ENCODE assay signal across 11 mouse cellular contexts in the genomic region with DNA sequence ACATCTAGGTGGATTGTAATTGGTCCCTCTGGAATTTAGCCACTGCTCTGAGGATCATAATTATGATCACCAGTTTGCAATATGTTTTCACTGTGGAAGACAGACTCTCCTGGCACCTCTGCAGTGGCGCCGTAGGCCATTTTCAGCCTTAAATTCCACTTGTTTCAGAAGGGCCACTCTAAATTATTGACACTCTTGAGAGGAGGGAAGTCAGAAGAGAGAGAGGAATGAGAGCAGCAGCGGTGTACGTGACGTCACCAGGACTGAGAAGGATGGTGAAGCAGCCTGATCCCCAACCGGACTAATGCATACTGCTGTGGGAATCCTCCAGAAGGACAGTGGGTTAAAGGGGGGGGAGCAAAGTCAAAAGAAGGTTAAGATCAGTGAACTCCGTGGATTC.
"Had no signal": no experiment of that assay in that cellular context is flagged by ENCODE, and none has a peak within 500 bp of the region (broad histone marks: within the 10 kb centered on the region; RNA-seq: fewer than 3 reads in every experiment).

No protein-coding gene starts in this region.

- H3K27ac ChIP-seq: hindbrain, postnatal 0 days; liver, embryonic 13.5 days; midbrain, embryonic 12.5 days had no signal

- ATAC-seq: hindbrain, postnatal 0 days; liver, postnatal 0 days; midbrain, embryonic 16.5 days had no signal

- H3K4me2 ChIP-seq: liver, embryonic 13.5 days; midbrain, embryonic 12.5 days had no signal

- H3K27me3 ChIP-seq: liver, embryonic 13.5 days; midbrain, embryonic 12.5 days had no signal

- H3K9me3 ChIP-seq: liver, embryonic 13.5 days; midbrain, embryonic 12.5 days had no signal

- H3K9ac ChIP-seq: liver, embryonic 13.5 days; liver, postnatal 0 days; midbrain, embryonic 12.5 days had no signal

- H3K36me3 ChIP-seq: liver, embryonic 13.5 days; midbrain, embryonic 12.5 days had no signal

- H3K4me1 ChIP-seq: midbrain, embryonic 12.5 days had no signal

- DNase-seq: kidney, adult 11 months; kidney, postnatal 10 days; kidney, postnatal 4 days; liver; liver, embryonic 13.5 days; liver, postnatal 0 days; thymus, adult 18-20 months; thymus, postnatal 25 days had no signal

- H3K4me3 ChIP-seq: liver, embryonic 13.5 days; midbrain, embryonic 12.5 days had no signal
